Mouse (Mus musculus) spleen, adult 2 months (tissue): ENCODE measurements around the gene Dmkn. TPM values are rescaled to one million over a fixed set of nuclear protein-coding genes. Genes with fewer than 3 reads are reported as not detected.
"Not testable (repeated sequence)": the region's sequence is repeated elsewhere in the genome, so short reads cannot be mapped to it uniquely, and the experiment has no call there.

Experiments
- DNase-seq, 2 experiments: peaks; one replicate each; pipeline versions ENCODE4 v3.0.0 to v3.0.0-alpha.2; 2012 to 2021; ENCODE audit warnings: low spot score in 2 of 2, low read depth in 1 of 2
- H3K27ac ChIP-seq: fragments of 200-500 bp; 2 replicates; pipeline ENCODE4 v1.5.1; 2012; ENCODE audit warnings: low read length, inconsistent platforms; ENCODE audit not compliant: insufficient read depth
- H3K27me3 ChIP-seq: fragments of 200-500 bp; 2 replicates; pipeline ENCODE4 v1.6.1; 2012; ENCODE audit warnings: mild to moderate bottlenecking, moderate library complexity, low read length, inconsistent platforms; ENCODE audit not compliant: control insufficient read depth, insufficient read depth
- H3K36me3 ChIP-seq: fragments of 200-500 bp; 2 replicates; pipeline ENCODE4 v1.6.1; 2012; ENCODE audit warnings: mild to moderate bottlenecking, low read length, inconsistent platforms; ENCODE audit not compliant: control insufficient read depth, insufficient read depth
- H3K4me1 ChIP-seq: fragments of 200-500 bp; 2 replicates; pipeline ENCODE4 v1.6.1; 2011; ENCODE audit warnings: inconsistent platforms; ENCODE audit not compliant: control insufficient read depth, insufficient read depth, insufficient read length
- H3K4me3 ChIP-seq: fragments of 200-500 bp; 2 replicates; pipeline ENCODE4 v1.5.1; 2011; ENCODE audit warnings: mild to moderate bottlenecking, inconsistent platforms; ENCODE audit not compliant: insufficient read depth, insufficient read length; ENCODE audit errors: extremely low read depth
- CTCF ChIP-seq: fragments of 200-500 bp; IDR thresholded peaks from 2 replicates; pipeline ENCODE4 v1.5.1; 2011; ENCODE audit warnings: mild to moderate bottlenecking, inconsistent platforms; ENCODE audit not compliant: insufficient read depth, insufficient read length, insufficient replicate concordance; ENCODE audit errors: extremely low read depth
- POLR2A ChIP-seq: fragments of 200-500 bp; IDR thresholded peaks from 2 replicates; pipeline ENCODE4 v1.6.1; 2011; ENCODE audit warnings: low read depth, low read length, inconsistent platforms
- WGBS: fragments of 180-500 bp; shearing (Covaris S2); methylation state at CpG from one replicate; pipeline ENCODE4 v1.1.7; 2018; 5-methylcytosine and 5-hydroxymethylcytosine counted together
- polyA plus RNA-seq: library from polyadenylated mRNA; depleted of rRNA; stranded (reverse); fragments of >200 nt; gene quantifications from 2 replicates; pipeline ENCODE4 v1.2.3, GENCODE M21; 2012

Dmkn gene
- polyA plus RNA-seq, 1 experiment: 1.1 TPM

DNA sequence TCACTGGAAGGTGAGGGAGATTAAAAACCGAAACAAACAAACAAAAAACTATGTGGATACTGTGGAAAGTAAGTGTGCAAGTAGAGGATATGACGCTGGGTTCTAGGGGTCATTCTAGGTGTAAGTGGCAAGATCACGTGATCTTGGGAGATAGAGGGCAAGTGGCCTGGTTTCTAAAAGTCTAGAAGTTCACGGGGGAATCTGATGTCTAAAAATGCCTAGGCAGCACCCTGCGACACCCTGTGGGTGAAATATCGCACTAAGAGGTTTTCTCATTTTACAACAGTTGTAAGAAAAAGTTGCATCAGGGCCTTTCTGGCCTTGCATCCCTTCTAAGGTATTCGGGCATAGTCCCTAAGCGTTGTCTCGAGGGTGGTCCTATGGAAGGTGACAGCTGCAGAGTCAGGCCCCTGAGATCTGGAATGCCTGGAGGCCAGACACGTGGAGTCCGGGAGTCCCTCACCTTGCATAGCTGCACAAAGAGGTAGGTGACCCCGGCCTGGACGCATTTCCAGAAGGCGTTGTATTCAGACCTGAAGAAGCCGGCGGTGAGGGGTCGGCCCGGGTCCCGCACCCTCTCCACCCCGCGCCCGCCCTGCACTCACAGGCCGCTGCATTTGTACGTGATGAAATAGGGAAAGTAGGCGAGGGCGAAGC is 34.7 kb upstream of the Dmkn start:
- no peak for TF ChIP-seq CTCF
- TF ChIP-seq POLR2A: no peak
- peaks cover 3% of the 10 kb centered on the region; the same call in 1 of the 2 replicates for H3K4me1 ChIP-seq
- H3K27me3 ChIP-seq: no peaks in the 10 kb centered on the region
- WGBS: 6% methylated on average over 26 of the region's 26 CpGs
- H3K27ac ChIP-seq: peak overlapping the region; percentile 22; the same call in 1 of the 2 replicates
- H3K4me3 ChIP-seq: peak overlapping the region; percentile 97
- DNase-seq: no peak
- H3K36me3 ChIP-seq: no peaks in the 10 kb centered on the region

DNA sequence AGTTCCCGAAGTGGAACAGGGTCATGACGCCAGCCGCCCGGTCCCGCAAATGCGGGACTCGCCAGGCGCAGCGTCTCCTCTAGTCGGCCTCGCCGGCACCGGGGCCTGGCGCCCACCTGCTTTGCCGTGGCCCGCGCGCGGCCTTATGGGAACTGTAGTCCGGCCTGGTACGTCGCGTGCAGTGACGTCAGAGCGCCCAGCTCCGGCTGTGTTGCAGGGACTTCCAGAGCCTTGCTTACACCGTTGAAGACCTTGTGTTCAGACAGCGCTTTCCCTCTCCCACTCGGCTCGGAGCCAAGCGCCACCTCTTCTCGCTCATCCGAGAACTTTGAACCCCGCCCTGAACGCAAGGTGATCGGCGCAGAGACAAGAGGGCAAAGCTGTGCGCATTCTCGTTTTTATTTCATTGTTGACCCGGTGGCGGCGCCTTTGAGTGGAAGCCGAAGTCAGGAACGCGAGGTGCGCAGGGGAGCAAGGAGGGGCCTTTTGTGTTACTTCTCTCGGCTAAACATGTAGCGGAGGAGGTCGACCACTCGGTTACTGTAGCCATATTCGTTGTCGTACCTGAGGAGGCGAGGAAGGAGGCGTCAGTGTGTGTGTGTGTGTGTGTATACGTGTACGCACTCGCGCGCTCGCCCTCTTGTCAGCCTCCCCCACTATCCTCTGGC is 34.0 kb upstream of the Dmkn start, which contains the start of gene Tmem147:
Gene Tmem147, minus strand, starts transcription at position 145 of the 668 bp plus-strand sequence.
- peak within 1 kb of the TSS; percentile 97 for H3K4me3 ChIP-seq
- H3K27me3 ChIP-seq: no peaks in the 10 kb centered on the region
- peak; percentile 27; the same call in 1 of the 2 replicates for TF ChIP-seq CTCF
- TF ChIP-seq POLR2A: peak; percentile 33
- peaks cover 3% of the 10 kb centered on the region; the same call in 1 of the 2 replicates for H3K4me1 ChIP-seq
- DNase-seq: peak; percentile 84 to 95
- peak within 1 kb of the TSS; percentile 85 for H3K27ac ChIP-seq
- WGBS: under 1% methylated on average over 60 of the region's 60 CpGs
- H3K36me3 ChIP-seq: no peaks in the 10 kb centered on the region

DNA sequence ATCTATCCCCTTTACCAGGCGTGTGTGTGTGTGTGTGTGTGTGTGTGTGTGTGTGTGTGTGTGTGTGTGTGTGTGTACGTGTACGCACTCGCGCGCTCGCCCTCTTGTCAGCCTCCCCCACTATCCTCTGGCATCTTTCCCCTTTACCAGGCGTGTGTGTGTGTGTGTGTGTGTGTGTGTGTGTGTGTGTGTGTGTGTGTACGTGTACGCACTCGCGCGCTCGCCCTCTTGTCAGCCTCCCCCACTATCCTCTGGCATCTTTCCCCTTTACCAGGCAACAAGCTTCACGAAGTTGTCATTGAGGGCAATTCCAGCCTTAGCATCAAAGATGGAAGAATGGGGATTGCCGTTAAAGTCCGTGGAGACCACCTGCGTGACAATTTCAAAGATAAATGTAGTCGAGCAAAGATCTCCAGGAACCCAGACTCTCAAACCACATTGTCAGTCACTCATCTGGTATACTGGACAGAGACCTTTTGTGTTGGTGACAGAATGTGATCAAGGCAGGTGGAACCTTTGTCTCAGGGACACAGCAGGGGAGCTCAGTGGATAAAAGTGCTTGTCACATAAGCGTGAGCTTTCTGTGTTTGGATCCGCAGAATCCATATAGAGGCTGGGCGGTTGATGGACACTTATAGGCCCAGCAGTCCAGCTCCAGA is 33.4 kb upstream of the Dmkn start:
- WGBS: 18% methylated on average over 21 of the region's 22 CpGs

DNA sequence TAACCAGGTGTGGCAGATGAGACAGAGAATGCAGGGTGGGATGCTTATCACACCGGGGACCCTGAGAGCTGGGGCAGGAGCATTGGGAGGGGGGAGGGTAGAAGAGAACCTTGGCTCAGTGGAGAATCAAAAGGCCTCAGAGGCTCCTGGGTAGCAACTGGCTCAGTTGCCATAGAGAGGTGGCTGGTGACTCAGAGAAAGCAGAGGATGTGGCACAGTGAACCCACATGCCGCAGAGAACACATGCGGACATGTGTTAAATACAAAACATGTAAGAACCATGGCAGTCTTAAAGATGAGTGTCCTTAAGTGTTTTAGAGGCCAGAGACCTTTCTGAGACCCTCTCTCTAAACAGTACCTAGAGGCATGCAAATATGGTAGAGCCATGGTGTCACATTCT is 27.3 kb upstream of the Dmkn start:
- TF ChIP-seq CTCF: no peak
- TF ChIP-seq POLR2A: no peak
- no peaks in the 10 kb centered on the region for H3K4me1 ChIP-seq
- DNase-seq: no peak
- H3K27ac ChIP-seq: no peak overlapping the region
- no peak overlapping the region for H3K4me3 ChIP-seq
- no peaks in the 10 kb centered on the region for H3K27me3 ChIP-seq
- WGBS: 78% methylated on average over 3 of the region's 3 CpGs
- H3K36me3 ChIP-seq: peaks cover 4% of the 10 kb centered on the region; the same call in 1 of the 2 replicates

More for the DNA sequence above, 33.4 kb upstream of the Dmkn start:
- not testable (repeated sequence) for H3K36me3 ChIP-seq, H3K27me3 ChIP-seq, H3K4me1 ChIP-seq, DNase-seq
- Histone ChIP-seq H3K4me3 (peak overlapping the region; percentile 97), H3K27ac (peak overlapping the region; percentile 85)

DNA sequence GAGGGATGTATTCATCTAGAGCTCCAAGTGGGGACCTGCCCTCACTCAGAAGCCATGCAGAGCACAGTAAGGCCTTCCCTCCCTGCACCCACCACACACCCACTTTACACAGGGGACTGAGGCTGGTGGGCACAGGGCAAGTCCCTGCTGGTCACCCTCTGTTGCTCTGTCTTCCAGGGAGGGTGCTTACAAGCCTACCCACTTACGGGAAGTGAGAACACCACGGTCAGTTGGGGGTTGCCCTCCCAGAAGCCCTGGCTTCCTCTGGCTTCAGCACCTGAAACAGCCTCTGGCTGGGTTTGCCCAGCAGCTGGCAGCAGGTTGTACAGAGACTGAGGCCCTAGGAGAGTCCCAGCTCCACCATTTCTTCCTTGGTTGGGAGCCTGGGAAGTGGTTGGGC is 21.0 kb upstream of the Dmkn start:
- 22% methylated on average over 2 of the region's 2 CpGs for WGBS
- H3K27ac ChIP-seq, H3K4me3 ChIP-seq, H3K4me1 ChIP-seq, H3K27me3 ChIP-seq, H3K36me3 ChIP-seq: not testable (repeated sequence)
- peak in 1 of 2 experiments; percentile 30 for DNase-seq

DNA sequence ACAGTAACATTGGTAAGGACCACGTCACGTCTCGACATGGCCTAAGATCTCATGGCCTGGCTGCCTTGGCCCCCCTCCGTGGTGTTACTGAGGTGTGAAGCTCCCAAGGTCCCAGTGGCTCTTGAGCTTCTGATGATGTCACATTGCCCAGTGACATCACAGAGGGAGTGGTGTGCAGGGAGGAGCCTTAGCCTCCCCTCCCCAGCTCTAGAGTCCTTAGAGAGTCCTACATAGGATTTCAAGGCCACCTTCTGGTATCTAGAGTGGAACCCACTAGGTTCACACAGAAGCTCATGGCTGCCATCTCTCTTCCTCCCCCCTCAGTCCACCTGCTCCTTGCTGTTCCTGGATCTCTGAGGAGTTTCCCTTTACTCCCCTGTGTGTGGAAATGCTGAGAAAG is 19.9 kb upstream of the Dmkn start, which contains the start of gene Gapdhs:
Gene Gapdhs, minus strand, starts transcription at position 65 of the 400 bp plus-strand sequence.
- DNase-seq, H3K36me3 ChIP-seq, H3K27me3 ChIP-seq, H3K4me3 ChIP-seq, H3K4me1 ChIP-seq, H3K27ac ChIP-seq: not testable (repeated sequence)
- WGBS: 85% methylated on average over 3 of the region's 4 CpGs
